Mouse (Mus musculus) 416B (cell line): Measurements from ENCODE around the gene Prkx.

Experiments
- DNase-seq: peaks from one replicate; pipeline ENCODE4 v3.0.0; 2011; ENCODE audit warnings: low read depth

Prkx gene

GRCm38 (mm10) chrX:77796238-77796835 lies at the start of gene Prkx:
TSS of gene Prkx (minus strand) at chrX:77796278.
- DNase-seq, result peak; percentile 80

GRCm38 (mm10) chrX:77812031-77812430 lies 16.0 kb upstream of the Prkx start:
- DNase-seq, result peak; percentile 68

- DNase-seq, result peak; percentile 80
Observed at GRCm38 (mm10) chrX:77810608-77811206, 14.6 kb upstream of the Prkx start.

- peak; percentile 52 for DNase-seq
Observed at GRCm38 (mm10) chrX:77808602-77809001, 12.5 kb upstream of the Prkx start.

GRCm38 (mm10) chrX:77802293-77802692 lies 6.2 kb upstream of the Prkx start:
- no peak for DNase-seq

GRCm38 (mm10) chrX:77801543-77801942 lies 5.5 kb upstream of the Prkx start:
- peak; percentile 70 for DNase-seq

- DNase-seq, result peak; percentile 57
Observed at GRCm38 (mm10) chrX:77799554-77799953, 3.5 kb upstream of the Prkx start.

- no peak for DNase-seq
Observed at GRCm38 (mm10) chrX:77797801-77798200, 1.7 kb upstream of the Prkx start.

- DNase-seq, result peak; percentile 55
Observed at GRCm38 (mm10) chrX:77796916-77797315, 838 bp upstream of the Prkx start.

- DNase-seq, result peak; percentile 89
Observed at GRCm38 (mm10) chrX:77795858-77796174, 262 bp downstream of the Prkx start.

GRCm38 (mm10) chrX:77794962-77795857 lies 868 bp downstream of the Prkx start:
- no peak for DNase-seq

GRCm38 (mm10) chrX:77788675-77789074 lies 7.4 kb downstream of the Prkx start:
- no peak for DNase-seq

GRCm38 (mm10) chrX:77786354-77786753 lies 9.7 kb downstream of the Prkx start:
- DNase-seq, result no peak

- peak; percentile 11 for DNase-seq
Observed at GRCm38 (mm10) chrX:77777822-77778221, 18.3 kb downstream of the Prkx start.

GRCm38 (mm10) chrX:77765153-77765552 lies 30.9 kb downstream of the Prkx start:
- no peak for DNase-seq

- peak; percentile 39 for DNase-seq
Observed at GRCm38 (mm10) chrX:77744260-77744659, 51.8 kb downstream of the Prkx start.

GRCm38 (mm10) chrX:77741383-77741782 lies 54.7 kb downstream of the Prkx start:
- peak; percentile 70 for DNase-seq

GRCm38 (mm10) chrX:77733930-77734536 lies 62.0 kb downstream of the Prkx start:
- peak; percentile 37 for DNase-seq

- peak; percentile 56 for DNase-seq
Observed at GRCm38 (mm10) chrX:77720298-77720697, 75.8 kb downstream of the Prkx start.
